Mouse (Mus musculus) fibroblast of lung, adult 2 months (primary cell): ENCODE measurements around the gene Ifna5.
A peak's percentile ranks its signal among the peaks of the same experiment; 100 is the strongest.

ENCODE experiments used
- DNase-seq: peaks from one replicate; pipeline ENCODE4 v3.0.0-alpha.2; 2011; ENCODE audit warnings: low read depth

The Ifna5 gene

DNA sequence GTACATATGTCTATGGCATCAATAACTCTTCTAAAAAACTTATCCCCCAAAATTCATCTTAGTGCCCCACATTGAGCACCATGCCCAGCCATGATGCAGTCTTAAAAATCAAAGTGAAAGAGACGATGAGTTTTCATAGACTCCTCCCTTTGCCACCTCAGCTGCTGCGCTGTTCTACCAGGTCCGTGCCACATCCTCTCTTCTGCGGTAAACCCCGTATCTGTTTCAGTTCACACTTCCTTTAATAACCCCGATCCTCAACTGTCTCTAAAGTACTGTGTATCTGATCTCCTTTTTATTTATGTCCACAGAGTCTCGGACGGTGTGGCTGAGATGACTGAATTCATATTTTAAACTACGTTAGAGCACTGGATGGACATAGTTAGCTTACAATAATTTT is 29.3 kb downstream of the Ifna5 start:
- no peak for DNase-seq

DNA sequence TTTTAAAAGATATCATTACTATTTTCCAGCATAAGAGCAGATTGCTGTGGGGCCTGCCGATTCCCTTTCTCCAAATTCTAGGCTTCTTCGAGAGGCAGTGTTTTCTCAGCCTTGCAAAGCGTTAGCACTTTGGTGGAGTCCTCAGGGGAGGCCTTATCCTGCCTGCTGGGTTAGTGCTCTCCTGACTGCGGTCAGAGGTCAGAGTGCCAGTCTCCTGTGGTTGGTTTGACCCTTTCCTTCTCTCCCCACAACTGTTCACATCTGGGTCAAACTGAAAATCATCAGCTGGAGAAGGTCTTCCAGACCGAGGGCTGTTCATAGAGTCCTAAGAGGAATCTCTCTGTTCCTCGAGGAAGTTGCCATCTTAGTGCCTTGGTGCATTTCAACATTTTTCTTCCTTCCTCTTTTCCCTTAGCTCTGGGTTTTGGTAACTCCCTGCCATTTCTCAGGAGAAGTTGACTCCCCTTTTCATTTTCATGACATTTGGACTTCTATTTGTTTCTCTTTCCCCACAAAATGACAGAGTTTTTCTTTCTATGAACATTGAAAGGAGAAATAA is 29.8 kb downstream of the Ifna5 start:
- no peak for DNase-seq

DNA sequence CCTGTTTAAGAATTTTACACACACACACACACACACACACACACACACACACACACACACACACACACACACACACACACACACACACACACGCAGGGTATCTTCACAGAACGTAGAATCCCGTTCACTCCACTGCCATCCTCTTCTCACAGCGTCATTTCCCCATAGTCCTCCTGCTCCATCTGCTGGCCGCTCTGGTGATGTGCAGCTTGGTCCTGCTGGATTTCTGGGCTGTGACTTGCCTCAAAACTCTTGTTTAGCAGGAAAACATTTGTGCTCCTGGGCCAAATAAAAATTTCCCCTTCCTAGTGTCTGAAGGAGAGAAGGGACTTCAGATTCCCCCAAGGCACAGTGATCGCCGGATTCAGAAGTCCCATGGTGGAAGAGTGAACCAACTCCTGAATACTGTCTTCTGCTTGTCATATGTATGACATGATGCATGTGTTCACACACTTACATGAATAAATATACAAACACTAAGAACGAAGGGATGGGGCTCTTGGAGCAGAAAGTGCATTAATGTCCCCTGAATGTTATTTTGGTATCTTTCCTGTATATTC is 32.1 kb downstream of the Ifna5 start:
- DNase-seq: peak; percentile 67

DNA sequence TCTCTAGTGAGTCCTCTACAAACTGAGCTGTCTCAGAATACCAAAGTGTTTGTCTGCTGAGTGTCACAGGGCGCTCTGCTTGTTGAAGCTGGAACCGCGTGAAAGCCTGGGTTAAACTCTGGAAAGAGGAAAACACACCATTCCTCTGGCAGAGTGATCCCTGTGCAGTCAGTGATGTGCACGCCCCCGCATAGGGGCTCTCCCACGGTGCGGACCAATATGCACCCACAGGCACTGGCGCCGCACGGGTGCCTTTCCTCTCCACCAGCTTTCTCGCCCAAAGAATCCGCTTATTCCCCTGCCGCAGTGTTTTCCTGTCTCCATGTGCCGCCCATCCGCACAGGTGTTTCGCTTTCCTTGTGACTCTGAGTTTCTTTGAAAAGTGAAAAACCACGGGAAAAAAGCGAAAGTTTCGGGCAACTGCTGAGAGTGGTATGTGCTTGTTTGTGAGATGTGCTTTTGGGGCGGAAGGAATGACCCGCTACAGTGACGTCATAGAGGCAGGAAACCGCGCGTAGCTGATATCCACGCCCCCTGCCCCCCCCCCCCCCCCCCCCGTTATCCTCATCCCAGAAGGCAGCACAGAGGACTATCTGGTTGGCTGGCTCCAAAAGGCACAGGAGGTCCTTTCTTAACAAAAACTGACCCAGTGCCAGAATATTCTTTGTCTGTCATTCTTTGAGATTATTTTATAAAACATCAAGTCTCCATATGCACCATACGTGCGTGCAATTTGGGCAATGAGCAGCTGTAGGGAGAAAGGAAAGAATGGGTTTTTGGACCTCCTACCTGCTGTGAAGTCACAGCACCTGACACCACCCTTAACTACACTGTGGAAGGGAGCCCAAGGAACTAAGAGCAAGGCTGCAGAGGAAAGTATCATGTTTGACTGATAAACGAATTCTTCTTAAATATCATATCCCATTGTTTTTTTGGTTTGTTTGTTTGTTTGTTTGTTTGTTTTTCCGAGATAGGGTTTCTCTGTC is 32.9 kb downstream of the Ifna5 start:
- DNase-seq: peak; percentile 11

DNA sequence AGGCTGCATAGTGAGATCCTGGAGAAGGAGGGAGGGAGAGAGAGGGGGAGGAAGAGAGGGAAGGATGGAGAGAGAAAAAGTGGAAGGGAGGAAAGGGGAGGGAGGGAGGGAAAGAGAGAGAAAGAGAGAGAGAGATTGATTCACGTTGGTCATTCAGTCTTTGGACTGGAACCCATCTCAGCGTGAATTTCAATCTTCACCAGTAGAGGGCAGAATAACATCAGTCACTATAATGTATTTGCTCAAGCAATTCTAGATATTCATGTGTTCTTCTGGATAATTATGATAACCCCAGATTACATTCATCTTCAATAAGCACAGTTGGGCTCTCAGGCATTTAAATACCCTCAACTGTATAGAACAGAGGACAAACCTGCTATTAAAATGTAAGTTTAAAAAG is 37.4 kb downstream of the Ifna5 start:
- peak; percentile 31 for DNase-seq

DNA sequence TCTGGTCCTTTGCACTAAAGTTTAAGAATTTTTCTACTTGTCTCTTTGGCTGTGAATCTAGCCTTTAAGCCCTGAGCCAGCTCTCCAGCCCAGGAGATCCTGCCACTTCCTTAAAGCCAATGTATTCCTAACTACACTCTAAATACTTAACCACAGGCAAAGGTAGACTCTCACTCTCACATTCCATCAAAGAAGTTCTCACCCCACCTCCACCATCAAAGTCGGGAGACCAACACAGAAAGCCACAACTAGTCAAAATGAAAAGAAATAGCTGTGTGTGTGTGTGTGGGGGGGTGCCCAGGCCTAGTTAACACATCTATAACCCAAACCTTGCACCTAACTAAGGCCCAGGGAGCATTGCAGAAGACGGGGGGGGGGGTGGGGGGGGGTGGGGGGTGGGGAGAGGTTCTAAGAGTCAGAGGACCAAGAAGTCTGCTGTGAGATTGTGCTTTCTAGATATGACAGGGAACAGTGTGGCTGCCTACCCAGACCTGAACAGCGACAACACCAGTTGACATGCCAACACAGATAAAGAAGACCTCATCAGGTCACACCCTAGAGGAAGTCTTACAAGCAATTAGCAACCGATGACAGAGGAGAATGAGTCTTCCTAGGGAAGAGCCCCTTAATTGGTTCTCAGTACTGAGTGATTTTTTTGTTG is 40.2 kb downstream of the Ifna5 start:
- DNase-seq: no peak

DNA sequence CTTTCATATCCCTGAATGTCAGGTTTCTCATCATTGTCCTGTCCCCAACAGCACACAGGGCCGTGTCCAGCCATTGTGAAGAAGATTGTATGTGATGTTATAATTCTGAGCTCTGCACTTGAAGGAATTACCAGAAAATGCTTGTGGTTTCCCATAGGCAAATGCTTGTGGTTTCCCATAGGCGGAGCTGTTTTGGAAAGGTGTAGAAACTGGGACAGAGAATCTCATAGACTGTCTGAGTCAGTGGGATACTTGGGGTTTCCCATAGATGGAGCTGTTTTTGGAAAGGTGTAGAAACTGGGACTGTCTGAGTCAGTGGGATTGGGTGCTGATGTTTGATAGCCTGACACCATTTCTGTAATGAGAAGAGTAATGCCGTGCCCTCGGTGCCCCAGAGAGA is 41.2 kb downstream of the Ifna5 start:
- DNase-seq: peak; percentile 3

DNA sequence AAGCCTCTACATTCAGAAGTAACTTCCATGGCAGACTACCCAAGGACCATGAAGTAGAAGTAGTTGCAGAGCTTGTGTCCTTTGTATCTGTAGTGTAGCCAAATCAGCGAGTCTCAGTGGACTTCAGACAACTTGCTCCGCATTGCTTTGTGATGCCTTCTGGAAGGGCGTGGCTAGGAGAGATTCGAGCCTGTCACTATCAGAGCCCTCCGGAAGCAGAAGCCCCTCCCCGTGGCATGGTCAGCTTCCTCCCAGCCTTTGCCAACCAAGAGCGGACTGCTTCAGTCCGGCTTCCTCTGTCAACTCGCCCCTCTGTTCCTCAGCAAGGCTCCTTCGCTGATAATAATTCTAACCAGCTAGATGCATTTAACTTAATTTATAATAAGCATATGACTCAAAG is 42.9 kb downstream of the Ifna5 start:
- no peak for DNase-seq

DNA sequence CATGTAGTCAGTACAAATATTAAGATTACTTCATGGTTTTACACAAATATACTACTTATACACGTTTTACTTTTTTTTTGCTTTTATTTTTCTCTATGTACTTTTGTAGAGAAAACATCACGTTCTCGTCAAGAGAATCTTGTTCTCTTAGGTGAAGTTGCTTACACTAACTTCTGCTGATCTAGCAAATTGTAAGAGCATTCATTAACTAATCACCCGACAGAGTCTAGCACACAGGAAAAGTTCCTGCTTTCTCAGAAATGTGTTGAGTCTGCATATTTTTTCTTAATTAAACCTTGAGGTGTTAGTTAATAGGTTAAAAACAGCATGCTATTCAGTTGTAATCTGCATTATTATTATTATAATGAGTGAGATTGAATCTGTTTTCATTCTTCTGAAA is 43.4 kb downstream of the Ifna5 start:
- DNase-seq: no peak

DNA sequence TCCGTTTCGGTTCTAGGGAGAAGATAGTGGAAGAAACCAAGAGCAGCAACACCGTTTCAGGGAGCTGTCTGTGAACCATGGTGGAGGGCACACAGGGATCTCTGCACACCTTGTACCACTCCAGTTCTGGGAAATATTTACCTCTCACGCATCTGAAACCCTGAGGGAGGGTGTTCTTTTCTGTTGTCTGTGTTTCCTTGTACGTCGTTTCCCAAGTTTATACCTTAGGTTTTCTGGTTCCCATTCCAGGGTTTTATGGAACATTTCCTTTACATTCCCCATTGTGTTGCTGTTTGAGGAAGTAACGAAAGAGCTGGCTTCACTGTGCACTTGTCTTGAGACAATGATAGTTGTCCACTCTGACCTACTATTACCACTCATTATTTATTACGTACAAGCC is 44.8 kb downstream of the Ifna5 start, which contains the start of gene Ifne:
Gene Ifne, minus strand, starts transcription at position 101 of the 400 bp plus-strand sequence.
- no peak for DNase-seq
